Mouse (Mus musculus) liver, embryonic 15.5 days (tissue): Measurements from ENCODE around the gene Calml4. TPM values are rescaled to one million over a fixed set of nuclear protein-coding genes. Genes with fewer than 3 reads are reported as not detected.
"Not testable (repeated sequence)": the region's sequence is repeated elsewhere in the genome, so short reads cannot be mapped to it uniquely, and the experiment has no call there.

Experiments
- ATAC-seq: fragments of 200-750 bp; cut with Nextera tagmentation; 2 replicates; pipeline ENCODE4 v1.8.0; 2017; ENCODE audit warnings: moderate number of reproducible peaks, mild to moderate bottlenecking, moderate library complexity; ENCODE audit not compliant: insufficient read depth
- H3K27ac ChIP-seq: fragments of 300-500 bp; sonication (generic); replicated peaks from 2 replicates; pipeline ENCODE4 v1.5.1; 2015; ENCODE audit warnings: mild to moderate bottlenecking, inconsistent platforms
- H3K27me3 ChIP-seq: fragments of 300-500 bp; sonication (generic); 2 replicates; pipeline ENCODE4 v1.6.1; 2015; ENCODE audit warnings: mild to moderate bottlenecking, inconsistent platforms
- H3K36me3 ChIP-seq: fragments of 300-500 bp; sonication (generic); replicated peaks from 2 replicates; pipeline ENCODE4 v1.6.1; 2015; ENCODE audit warnings: moderate library complexity, mild to moderate bottlenecking, inconsistent platforms
- H3K4me1 ChIP-seq: fragments of 300-500 bp; sonication (generic); replicated peaks from 2 replicates; pipeline ENCODE4 v1.6.1; 2015; ENCODE audit warnings: inconsistent platforms
- H3K4me2 ChIP-seq: fragments of 300-500 bp; sonication (generic); 2 replicates; pipeline ENCODE4 v1.6.1; 2015; ENCODE audit warnings: moderate library complexity, mild to moderate bottlenecking, inconsistent platforms
- H3K4me3 ChIP-seq: fragments of 300-500 bp; sonication (generic); replicated peaks from 2 replicates; pipeline ENCODE4 v1.5.1; 2015; ENCODE audit warnings: mild to moderate bottlenecking, inconsistent platforms
- H3K9ac ChIP-seq: fragments of 300-500 bp; sonication (generic); 2 replicates; pipeline ENCODE4 v1.6.1; 2015; ENCODE audit warnings: moderate library complexity, mild to moderate bottlenecking, inconsistent platforms
- H3K9me3 ChIP-seq: fragments of 300-500 bp; sonication (generic); replicated peaks from 2 replicates; pipeline ENCODE4 v1.6.1; 2016; ENCODE audit warnings: inconsistent platforms
- WGBS: fragments of 180-500 bp; shearing (Covaris S2); methylation state at CpG from one replicate; pipeline ENCODE4 v1.1.7; 2015; ENCODE audit warnings: mixed read lengths; ENCODE audit not compliant: insufficient replicate concordance; 5-methylcytosine and 5-hydroxymethylcytosine counted together
- polyA plus RNA-seq: library from polyadenylated mRNA; unstranded; fragments of >200 nt; fragmentation: Nextera tagmentation; extraction: Ambion mirVana; gene quantifications from 2 replicates; pipeline ENCODE4 v1.2.1, GENCODE M21; 2015

Calml4 gene
- polyA plus RNA-seq, 1 experiment from 2014 or later, result 2.1 TPM

DNA sequence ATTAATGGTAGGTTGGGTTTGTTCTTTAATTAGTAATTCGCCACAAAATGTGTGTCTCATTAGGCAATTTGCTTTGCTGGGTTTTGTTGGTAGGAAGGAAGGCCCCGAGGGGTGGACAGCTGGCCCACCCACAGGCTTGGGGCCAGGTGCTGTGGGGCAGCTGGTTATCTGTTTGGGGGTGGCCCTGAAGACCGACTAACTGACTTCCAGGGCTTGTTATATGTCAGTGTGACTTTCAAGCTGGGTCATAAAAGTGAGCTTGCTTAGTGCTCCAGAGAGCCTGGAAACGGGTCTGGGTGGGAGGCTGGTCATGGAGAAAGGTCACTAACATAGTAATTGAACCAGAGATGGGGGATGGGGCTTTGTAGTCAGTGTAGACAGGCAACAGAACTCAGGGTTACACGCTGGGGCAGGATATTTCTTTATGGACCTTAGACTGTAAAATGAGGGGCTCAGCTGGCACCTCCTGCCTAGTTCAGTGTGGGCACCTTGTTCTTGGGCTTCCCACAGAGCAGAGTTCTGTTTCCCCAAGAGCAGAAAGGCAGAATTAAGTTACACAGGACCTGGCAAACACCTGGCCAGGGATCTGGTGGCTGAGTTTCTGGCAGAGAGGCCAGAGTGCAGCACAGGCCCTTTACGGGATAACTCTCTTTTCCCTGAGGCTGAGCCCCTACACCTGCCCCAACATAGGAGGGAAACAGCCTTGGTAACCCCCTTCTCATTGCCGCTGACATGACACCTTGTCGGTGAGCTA, 563 bp downstream of the Calml4 start:
- WGBS, result 48% methylated on average over 8 of the region's 8 CpGs
- Histone ChIP-seq H3K36me3 (no peaks in the 10 kb centered on the region), H3K4me3 (no peak overlapping the region)

DNA sequence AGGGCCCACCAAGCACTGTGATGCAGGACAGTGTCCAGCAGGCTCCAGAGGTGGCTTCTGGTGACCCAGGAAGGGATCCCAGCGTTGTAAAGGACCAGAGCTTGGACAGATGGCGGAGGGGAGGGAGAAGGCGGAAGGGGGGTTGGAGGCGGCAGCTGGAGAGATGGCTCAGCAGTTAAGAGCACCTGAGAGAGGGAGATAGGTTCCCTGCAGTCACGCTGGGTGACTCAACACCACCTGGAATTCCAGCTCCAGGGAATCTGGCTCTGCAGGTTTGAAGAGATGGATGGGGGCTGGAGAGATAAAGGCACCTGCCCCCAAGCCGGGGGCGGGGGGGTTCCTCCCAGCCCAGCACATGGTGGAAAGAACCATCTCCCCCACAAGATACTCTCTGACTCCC, 2.2 kb downstream of the Calml4 start:
- not testable (repeated sequence) for H3K9ac ChIP-seq, H3K27ac ChIP-seq

More for the DNA sequence above, 563 bp downstream of the Calml4 start:
- Histone ChIP-seq H3K4me2 (no peak overlapping the region; the same call in 1 of the 2 replicates), H3K4me1 (peaks cover 23% of the 10 kb centered on the region), H3K27me3 (no peaks in the 10 kb centered on the region), H3K9ac (no peak overlapping the region), H3K9me3 (no peaks in the 10 kb centered on the region), H3K27ac (no peak overlapping the region)
- ATAC-seq, result no peak

DNA sequence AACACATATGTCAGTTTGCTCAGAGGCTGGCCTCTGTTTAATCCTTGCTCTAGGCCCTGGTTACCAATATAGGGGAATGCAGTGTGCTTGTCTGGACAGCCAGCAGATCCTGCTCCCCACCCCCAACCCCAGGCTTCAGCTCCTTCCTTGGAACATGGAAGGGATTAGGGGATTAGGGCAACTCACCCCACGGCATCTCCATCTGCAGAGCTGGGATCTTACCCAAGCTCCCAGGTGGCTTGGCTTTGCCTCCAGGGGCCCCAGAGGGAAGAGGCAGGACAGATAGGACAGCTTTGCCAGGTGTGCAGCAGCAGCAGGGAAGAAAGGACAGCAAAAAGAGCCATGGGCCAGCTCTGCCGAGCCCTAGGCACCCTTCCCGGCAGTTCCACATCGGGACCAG, 3.0 kb downstream of the Calml4 start:
- no peak overlapping the region for H3K4me2 ChIP-seq
- no peak overlapping the region for H3K27ac ChIP-seq
- no peak for ATAC-seq
- H3K36me3 ChIP-seq, result no peaks in the 10 kb centered on the region
- no peaks in the 10 kb centered on the region for H3K27me3 ChIP-seq
- H3K9me3 ChIP-seq, result no peaks in the 10 kb centered on the region
- 66% methylated on average over 4 of the region's 4 CpGs for WGBS
- H3K4me1 ChIP-seq, result peaks cover 19% of the 10 kb centered on the region
- no peak overlapping the region for H3K4me3 ChIP-seq
- H3K9ac ChIP-seq, result no peak overlapping the region

More for the DNA sequence above, 2.2 kb downstream of the Calml4 start:
- not testable (repeated sequence) for H3K4me3 ChIP-seq, H3K4me2 ChIP-seq, H3K36me3 ChIP-seq, H3K9me3 ChIP-seq, H3K27me3 ChIP-seq, ATAC-seq
- H3K4me1 ChIP-seq, result peaks cover 19% of the 10 kb centered on the region
- WGBS, result 53% methylated on average over 7 of the region's 7 CpGs

DNA sequence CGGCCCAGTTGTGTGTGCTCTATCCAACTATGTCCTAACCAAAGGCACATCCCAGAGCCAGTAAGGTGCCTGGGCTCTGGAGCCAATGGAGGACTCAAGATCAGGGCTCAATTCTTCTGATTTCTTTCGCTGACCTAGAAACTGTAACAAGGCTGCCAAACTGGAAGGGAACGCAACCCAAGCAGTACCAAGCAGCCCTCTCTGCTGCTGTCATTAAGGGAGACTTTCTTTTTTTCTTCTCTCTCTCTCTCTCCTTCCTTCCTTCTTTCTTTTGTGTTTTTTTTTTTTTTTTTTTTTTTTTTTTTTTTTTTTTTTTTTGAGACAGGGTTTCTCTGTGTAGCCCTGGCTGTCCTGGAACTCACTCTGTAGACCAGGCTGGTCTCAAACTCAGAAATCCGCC, 11.4 kb downstream of the Calml4 start:
- not testable (repeated sequence) for H3K4me1 ChIP-seq, H3K9me3 ChIP-seq, H3K27ac ChIP-seq, H3K27me3 ChIP-seq, H3K4me2 ChIP-seq, H3K9ac ChIP-seq, H3K36me3 ChIP-seq, ATAC-seq, H3K4me3 ChIP-seq
- 54% methylated on average over 4 of the region's 4 CpGs for WGBS

DNA sequence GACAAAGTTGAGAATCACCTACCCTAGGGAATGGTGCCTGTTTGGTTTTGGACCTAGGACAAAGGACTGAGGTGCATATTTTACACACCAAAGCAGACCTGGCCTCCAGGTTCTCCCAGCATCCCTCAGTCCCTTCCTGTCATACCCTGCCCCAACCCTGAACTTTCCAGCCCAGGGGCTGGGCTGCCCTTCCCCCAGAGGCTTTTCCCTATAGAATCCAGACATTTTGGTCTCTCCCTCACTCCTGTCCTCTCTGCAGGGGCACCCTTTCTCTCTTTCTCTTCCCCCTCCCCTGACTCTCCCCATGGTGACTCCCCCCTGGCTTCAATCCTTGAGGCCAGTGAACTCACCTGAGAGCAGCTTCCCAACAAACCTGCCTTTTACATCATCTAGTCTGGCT, 12.8 kb downstream of the Calml4 start:
- no peak for ATAC-seq
- no peak overlapping the region for H3K4me3 ChIP-seq
- H3K9me3 ChIP-seq, result no peaks in the 10 kb centered on the region
- no peak overlapping the region for H3K27ac ChIP-seq
- H3K36me3 ChIP-seq, result no peaks in the 10 kb centered on the region
- no peak overlapping the region for H3K9ac ChIP-seq
- H3K4me2 ChIP-seq, result no peak overlapping the region
- no peaks in the 10 kb centered on the region for H3K27me3 ChIP-seq
- no peaks in the 10 kb centered on the region for H3K4me1 ChIP-seq

DNA sequence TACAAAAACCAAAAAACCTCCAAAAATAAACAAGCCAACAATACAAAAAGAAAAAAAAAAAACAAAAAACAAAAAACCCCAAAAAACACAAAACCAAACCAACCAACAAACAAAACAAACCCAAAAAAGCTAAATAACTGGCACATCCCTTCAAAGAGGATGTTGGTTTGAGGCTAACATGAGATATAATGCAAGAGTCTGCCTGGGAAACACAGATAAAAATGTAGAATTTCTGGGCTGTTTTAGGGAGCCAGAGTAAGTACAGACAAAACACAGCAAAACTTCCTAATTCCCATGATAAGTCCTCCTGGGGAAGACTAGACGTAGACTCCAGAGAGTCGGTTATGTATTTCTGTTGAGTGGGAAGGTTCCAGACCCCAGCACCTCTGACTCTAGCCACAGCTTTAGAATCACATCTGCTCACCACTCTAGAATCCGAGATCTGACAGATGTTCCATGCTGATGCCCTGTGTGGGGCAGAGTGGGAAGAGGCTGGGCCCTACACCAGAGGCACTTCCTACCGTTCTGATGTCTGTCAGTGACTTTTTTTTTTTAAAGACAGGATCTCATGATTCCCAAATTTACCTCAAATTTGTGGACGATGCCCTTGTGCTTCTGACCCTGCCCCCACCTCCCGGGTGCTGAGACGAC, 19.2 kb downstream of the Calml4 start:
- Histone ChIP-seq H3K9me3 (no peaks in the 10 kb centered on the region), H3K9ac (no peak overlapping the region), H3K4me3 (no peak overlapping the region), H3K27me3 (no peaks in the 10 kb centered on the region), H3K27ac (no peak overlapping the region), H3K4me1 (peaks cover 6% of the 10 kb centered on the region; the same call in 1 of the 2 replicates), H3K4me2 (no peak overlapping the region), H3K36me3 (peaks cover 22% of the 10 kb centered on the region)
- no peak for ATAC-seq
- 44% methylated on average over 7 of the region's 7 CpGs for WGBS

DNA sequence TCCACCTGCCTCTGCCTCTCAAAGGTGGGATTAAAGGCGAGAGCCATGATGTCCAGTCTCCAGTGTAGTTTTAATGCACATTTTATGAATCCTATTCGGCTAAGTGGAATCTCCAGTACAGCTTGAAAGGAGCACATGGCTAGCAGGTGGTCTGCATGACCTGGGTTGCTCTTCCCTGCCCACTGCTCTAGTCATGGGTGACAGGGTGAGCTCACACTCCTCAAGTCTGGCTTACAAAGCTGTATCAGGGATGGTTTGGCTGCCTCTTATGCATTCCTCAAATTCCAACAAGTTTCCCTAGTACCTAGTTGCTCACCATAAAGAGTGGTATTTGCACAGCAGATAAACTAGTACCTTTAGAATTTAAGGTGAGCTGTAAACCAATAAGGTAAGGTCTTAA, 19.9 kb downstream of the Calml4 start:
- 80% methylated on average over 2 of the region's 2 CpGs for WGBS
- no peak overlapping the region for H3K9ac ChIP-seq
- no peak overlapping the region for H3K4me3 ChIP-seq
- no peak for ATAC-seq
- H3K4me2 ChIP-seq, result no peak overlapping the region
- H3K27ac ChIP-seq, result no peak overlapping the region
- H3K27me3 ChIP-seq, result no peaks in the 10 kb centered on the region
- H3K36me3 ChIP-seq, result peaks cover 28% of the 10 kb centered on the region
- no peaks in the 10 kb centered on the region for H3K9me3 ChIP-seq
- peaks cover 6% of the 10 kb centered on the region; the same call in 1 of the 2 replicates for H3K4me1 ChIP-seq

DNA sequence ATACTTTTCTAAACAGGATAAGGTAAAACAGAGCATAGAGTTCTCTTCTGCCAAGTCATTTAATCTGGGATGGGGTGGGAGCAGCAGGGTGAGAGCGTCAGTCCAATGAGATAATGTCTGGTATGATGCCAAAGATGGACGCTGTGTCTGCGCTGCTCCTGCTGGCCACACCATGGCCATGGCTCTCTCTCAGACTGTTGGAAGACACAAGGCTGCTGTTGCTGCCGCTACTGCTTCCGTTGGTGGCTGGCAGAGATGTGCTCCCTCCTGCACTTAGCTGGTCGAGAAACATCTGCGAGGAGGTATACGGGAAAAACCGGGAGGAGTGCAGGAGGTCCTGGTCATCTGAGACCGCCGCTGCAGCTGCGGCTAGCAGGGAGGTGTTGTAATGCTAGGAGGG, 24.0 kb downstream of the Calml4 start:
- Histone ChIP-seq H3K4me2 (no peak overlapping the region), H3K9me3 (no peaks in the 10 kb centered on the region), H3K4me1 (peaks cover 6% of the 10 kb centered on the region; the same call in 1 of the 2 replicates), H3K27me3 (no peaks in the 10 kb centered on the region), H3K36me3 (peaks cover 64% of the 10 kb centered on the region), H3K27ac (no peak overlapping the region), H3K4me3 (no peak overlapping the region), H3K9ac (no peak overlapping the region)
- WGBS, result 87% methylated on average over 12 of the region's 12 CpGs
- ATAC-seq, result no peak

DNA sequence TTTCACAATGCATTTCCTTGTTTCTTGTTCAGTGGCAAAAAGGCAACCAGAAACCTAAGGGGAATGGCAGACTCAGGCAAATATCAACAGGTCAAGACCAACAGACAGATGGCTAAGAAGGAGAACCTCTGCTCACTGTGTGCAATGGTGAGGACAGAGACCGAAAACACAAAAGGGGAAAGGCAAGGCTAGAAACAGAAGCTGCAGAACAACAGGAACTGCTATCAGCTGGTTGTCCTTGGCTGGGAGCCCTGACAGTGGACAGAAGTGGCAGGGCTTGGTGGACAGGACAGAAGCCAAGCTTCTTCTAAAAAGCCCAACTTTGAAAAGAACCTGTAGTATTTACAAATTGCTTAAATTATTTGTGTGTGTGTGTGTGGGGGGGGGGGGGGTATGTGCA, 36.6 kb downstream of the Calml4 start:
- 52% methylated on average over 1 of the region's 1 CpGs for WGBS
- no peaks in the 10 kb centered on the region for H3K27me3 ChIP-seq
- H3K9me3 ChIP-seq, result no peaks in the 10 kb centered on the region
- H3K4me2 ChIP-seq, result no peak overlapping the region
- H3K9ac ChIP-seq, result no peak overlapping the region
- H3K36me3 ChIP-seq, result peaks cover 51% of the 10 kb centered on the region
- no peak for ATAC-seq
- no peaks in the 10 kb centered on the region for H3K4me1 ChIP-seq
- H3K4me3 ChIP-seq, result no peak overlapping the region
- no peak overlapping the region for H3K27ac ChIP-seq

DNA sequence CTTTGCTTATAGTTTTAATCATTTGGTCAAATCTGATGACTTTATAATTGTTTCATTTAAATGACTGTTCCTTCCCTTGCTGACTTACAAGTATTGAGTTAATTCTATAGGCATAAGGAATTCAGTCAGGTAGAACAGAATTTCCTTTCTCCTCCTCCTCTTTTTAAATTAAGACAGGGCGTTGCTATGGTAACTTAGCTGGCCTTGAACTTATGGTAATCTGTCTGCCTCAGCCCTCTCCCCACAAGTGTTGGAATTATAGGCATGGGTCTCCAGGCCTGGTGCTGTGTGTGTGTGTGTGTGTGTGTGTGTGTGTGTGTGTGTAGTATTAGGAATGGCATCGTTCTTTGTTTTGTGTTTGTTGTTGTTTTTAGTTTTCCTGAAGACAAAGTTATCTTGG, 43.9 kb downstream of the Calml4 start:
- no peak overlapping the region for H3K27ac ChIP-seq
- H3K27me3 ChIP-seq, result no peaks in the 10 kb centered on the region
- peaks cover 43% of the 10 kb centered on the region for H3K36me3 ChIP-seq
- no peak overlapping the region for H3K9ac ChIP-seq
- no peak for ATAC-seq
- 79% methylated on average over 2 of the region's 2 CpGs for WGBS
- H3K4me3 ChIP-seq, result no peak overlapping the region
- H3K4me2 ChIP-seq, result no peak overlapping the region
- H3K9me3 ChIP-seq, result no peaks in the 10 kb centered on the region
- no peaks in the 10 kb centered on the region for H3K4me1 ChIP-seq

DNA sequence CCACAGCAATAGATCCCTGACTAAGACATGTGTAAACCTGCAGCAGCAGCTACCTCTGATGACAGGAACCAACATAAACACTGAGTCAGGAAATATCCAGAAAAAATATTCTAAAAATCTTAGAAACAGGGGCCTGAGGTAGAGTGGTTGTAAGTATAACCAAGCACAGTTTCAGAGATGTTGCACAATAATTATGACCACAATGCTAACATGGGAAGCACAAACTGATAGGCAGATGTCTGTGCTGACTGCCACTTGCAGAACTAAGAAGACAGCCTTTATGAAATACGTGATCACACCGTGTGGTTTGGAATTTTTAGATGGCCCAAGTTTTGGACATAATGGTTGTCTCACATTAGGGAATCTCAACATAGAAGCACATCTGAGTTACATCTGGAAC, 46.0 kb downstream of the Calml4 start:
- no peak for ATAC-seq
- WGBS, result 93% methylated on average over 2 of the region's 2 CpGs

More for the DNA sequence above, 46.0 kb downstream of the Calml4 start:
- Histone ChIP-seq H3K4me1 (no peaks in the 10 kb centered on the region), H3K4me3 (no peak overlapping the region), H3K9me3 (no peaks in the 10 kb centered on the region), H3K4me2 (no peak overlapping the region), H3K36me3 (peaks cover 47% of the 10 kb centered on the region), H3K27ac (no peak overlapping the region), H3K27me3 (no peaks in the 10 kb centered on the region), H3K9ac (no peak overlapping the region)
